Mouse (Mus musculus) adrenal gland, adult 18-20 months (tissue): Measurements from ENCODE around the gene Prnd. TPM values are rescaled to one million over a fixed set of nuclear protein-coding genes. Genes with fewer than 3 reads are reported as not detected.

Experiments used
- DNase-seq, 2 experiments: peaks; one replicate each; pipeline ENCODE4 v3.0.0; 2021 to 2022; ENCODE audit warnings: low spot score in 2 of 2
- long read RNA-seq, 2 experiments: library from polyadenylated mRNA; stranded (forward); transcript quantifications; one replicate each; pipeline ENCODE4 v2.0.0; 2021
- total RNA-seq, 2 experiments: library from RNA; stranded (reverse); gene quantifications; 1 replicate in 1 of 2; 2 replicates in 1 of 2; pipeline ENCODE4 v1.2.3; 2021

The Prnd gene
- total RNA-seq: under 1 TPM in 1 of 2 experiments, not detected in 1; 0.67 TPM
- long read RNA-seq, experiment 1, partial matches to known transcripts: 0 of 1 reads
- long read RNA-seq, experiment 1, other reads (novel, unspliced or antisense): 0 of 1 reads
- long read RNA-seq, experiment 2, partial matches to known transcripts: 1 of 1 reads
- long read RNA-seq, experiment 2, other reads (novel, unspliced or antisense): 0 of 1 reads

DNA sequence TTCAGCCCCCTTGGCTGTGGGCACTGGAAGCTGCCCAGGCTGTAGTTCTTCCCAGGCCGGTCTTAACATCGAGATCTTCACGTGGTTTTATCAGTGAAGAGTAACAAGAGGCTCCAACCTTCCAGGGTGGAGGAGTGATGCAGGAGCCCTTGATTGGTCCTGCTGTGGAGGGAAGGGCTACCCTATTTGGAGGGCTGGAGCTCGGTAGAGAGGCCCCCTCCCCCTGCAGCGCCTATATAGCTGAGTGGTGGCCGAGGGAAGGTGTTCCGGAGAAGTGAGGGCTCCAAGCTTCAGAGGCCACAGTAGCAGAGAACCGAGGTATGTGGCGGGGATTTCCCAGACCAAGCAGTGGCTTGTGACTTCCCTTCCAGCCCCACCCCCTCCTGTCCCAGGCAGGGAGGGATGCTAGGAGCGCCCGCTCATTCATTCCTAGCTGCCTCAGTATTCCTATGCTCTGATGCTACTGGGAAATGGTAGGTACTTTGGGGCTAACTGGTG lies at the start of gene Prnd:
Gene Prnd (plus strand): TSS at position 264 of the 498 bp plus-strand sequence.
- DNase-seq: no peak

DNA sequence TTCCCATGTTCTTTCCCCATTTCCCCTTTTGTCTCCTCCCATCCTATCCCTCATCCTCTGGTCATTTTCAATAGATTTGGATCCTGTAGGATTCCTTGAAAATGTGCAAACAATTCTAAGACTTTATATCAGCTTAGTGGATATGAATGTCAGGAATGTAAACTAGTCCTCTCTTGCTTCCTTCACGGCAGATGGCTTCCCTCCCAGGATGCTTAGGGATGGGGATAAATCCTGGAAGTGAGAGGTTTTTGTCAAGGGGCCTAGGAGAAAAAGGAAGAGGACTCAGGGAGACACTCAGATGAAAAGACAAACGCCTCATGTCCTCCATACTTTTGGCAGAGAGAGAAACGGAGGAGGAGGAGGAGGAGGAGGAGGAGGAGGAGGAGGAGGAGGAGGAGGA lies 48.2 kb upstream of the Prnd start:
- no peak for DNase-seq

DNA sequence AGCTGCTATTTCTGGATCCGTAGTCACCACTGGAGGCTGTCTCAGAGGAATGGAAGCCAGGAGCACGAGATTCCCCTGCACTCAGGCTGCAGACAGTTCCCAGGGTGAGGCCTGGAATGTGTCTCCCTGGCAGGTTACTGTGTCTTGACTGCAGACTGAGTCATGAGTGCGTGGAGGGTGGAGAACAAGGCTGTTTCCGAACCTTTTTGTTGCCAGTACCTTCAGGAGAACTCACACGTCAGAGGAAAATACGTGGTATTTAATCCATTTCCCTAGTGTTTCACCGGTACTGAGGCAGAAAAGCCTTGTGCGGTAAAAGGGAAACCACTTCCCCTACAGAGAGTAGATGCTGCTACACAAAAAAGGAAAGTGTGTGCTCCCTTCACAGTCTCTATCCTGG lies 47.8 kb upstream of the Prnd start:
- no peak for DNase-seq

DNA sequence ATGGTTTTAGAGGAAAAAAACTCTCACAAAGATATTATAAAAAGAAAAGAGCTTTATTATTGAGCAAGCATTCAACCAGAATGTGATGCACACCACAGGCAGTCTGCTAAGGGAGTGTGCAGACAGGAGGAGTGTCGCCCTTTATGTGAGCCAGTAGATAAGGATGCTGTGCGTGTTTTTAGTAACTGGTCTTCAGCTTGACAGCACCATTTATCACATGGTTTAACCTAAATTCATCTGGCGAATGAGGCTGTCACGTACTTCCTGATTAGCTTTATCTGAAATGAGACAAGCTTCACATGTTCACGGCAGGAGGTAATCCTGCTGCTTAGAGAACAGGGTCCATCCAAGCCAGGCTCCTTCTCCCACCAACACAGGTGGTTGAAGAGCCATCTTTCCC lies 45.6 kb upstream of the Prnd start:
- no peak for DNase-seq

DNA sequence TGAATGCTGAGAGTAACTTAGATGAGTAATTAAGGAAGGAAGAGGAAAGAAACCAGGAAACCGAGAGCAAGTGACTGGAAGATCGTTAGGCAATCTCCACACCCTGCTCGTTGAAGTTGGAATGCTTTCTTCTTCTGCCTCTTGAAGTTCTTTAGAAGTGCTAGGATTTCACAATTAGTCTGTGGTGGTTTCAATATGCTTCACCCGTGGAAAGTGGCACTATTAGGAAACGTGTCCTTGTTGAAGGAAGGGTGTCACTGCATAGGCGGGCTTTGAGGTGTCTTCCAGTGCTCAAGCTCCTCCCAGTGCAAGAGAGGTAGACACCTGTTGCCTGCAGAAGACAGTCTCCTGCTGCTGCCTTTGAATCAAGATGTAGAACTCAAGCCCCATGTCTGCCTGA lies 44.9 kb upstream of the Prnd start:
- no peak for DNase-seq

DNA sequence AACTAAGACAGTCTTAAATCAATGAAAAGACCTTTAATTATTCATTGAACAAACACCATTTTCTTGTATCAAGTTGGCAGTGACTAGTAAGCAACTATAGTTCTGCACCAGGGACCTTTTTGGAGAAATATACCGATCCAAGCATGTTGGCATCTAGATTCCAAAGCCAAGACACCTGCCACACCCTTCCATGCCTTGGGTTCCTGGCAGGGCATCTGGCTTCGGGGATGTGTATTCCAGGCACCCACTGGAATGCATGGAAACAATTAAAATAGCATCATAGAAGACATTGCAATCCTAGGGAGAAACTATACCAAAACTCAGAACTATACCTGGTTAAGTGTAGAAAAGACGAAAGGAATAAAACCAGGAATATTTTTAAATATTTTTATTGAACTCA lies 44.4 kb upstream of the Prnd start:
- DNase-seq: no peak

DNA sequence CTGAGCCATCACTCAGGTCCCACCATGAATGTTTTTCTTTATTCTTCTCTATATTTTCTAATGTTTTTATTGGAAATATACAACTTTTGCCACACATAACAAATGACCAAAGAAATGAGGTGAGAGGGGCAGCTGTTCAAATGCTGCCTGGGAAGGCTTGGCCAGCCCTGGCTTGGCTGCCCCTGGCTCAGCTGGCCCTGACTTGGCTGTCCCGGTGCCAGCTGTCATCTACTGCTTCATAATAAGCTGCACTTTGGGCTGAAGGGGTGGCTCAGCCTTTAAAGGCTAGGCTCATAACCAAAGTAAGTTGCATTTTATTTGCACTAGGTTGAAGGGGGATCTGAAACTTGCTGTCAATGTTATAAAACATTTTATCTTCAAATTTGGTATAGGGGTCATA lies 43.8 kb upstream of the Prnd start:
- peak in 1 of 2 experiments; percentile 24 for DNase-seq

DNA sequence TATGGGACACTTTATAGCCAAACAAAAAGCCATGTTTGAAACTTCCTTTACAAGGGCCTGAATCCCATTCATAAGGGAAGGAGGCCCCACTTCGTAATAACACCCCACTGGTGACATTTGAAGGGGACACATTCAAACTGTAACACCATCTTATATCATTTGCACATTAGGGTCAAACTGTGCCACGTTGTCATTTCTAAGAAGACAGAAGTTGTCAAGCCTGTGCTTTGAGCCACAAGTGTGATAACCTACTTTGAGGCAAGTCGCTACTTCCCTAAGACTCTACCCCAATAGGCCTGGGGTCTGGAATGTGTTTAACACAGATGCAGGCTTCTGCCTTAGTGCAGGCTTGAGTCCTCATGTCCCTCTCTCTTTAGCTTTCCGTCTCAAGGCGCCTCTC lies 43.4 kb upstream of the Prnd start:
- DNase-seq: no peak

DNA sequence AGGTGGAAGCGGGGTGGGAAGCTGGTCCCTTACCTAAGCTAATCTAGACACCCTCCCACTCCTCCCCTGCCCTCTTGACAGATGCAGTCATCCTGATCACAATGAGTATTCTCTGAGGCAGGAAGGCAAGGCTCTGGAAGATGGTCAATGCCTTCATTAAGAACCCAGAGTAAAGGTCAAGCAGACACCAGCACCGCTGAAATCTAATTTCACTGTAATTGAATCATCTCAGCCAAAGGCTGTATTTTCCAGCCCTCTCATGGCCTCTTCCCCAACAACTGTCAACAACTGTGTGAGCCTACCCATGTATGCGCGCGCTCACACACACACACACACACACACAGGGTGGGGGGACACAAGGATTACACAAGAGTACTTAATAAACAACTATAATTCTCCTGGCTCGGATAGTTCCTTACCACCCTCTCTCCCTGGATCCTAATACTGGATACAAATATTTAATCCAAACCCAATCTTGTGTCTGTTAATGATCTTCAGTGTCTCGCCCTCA lies 42.3 kb upstream of the Prnd start:
- DNase-seq: no peak

DNA sequence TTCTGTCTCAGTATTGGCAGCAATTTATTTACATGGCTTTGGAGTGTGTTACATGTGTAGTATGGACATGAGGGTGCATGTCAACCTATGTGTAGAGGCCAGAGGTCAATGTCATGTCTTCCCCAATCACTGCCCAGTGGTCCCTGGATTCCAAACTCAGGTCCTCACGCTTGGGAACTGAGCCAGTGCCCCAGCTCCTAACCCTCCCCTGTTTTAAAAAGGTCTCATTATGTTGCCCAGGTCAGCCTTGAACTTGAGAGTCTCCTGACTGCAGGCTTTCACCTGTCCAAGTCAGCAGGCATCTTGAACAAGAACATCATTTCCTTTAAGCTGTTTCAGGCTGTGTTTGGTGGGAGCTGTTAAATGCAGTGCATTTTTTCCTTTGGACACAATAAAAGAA lies 41.8 kb upstream of the Prnd start:
- DNase-seq: no peak

DNA sequence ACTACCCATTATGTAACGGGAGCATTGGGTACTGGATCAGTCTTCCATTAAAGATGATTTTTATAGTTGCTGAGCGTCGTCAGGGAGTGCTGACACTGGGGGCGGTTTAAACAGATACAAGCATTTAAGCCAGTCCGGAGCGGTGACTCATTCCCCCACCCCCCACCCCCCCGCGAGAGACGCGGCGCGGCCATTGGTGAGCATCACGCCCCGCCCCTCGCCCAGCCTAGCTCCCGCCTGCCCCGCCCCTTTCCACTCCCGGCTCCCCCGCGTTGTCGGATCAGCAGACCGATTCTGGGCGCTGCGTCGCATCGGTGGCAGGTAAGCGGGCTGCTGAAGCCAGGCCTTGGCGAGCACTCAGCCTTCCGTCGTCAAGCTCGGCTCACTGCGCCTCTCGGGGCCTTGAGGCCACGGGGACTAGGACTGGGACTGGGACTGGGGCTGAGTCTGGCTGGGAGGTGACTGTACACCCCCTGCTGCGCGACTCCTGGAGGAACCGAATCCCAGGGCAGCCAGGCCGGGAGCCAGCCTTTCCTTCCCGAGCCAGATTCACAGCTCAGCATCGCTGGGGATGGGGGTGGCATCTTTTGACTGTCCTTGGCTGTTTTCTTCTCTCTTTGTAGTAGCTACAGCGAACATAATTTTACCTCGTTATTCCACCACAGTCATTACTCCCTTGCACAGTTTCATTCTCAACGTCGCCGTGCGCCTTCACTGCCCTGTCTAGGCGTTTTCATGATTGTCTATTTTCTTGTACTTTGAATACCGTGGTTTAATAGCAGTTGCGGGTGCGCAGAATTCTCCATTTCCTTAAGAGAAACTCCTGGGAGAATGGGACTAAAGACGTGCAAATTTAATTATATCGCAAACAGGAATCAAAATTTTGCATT lies 40.7 kb upstream of the Prnd start, which contains the start of the genes Prnp and Prn:
Gene Prnp (plus strand): TSS at position 246 of the 890 bp plus-strand sequence.
Gene Prn (plus strand): TSS at position 275 of the 890 bp plus-strand sequence.
- DNase-seq: peak; percentile 92 to 93

DNA sequence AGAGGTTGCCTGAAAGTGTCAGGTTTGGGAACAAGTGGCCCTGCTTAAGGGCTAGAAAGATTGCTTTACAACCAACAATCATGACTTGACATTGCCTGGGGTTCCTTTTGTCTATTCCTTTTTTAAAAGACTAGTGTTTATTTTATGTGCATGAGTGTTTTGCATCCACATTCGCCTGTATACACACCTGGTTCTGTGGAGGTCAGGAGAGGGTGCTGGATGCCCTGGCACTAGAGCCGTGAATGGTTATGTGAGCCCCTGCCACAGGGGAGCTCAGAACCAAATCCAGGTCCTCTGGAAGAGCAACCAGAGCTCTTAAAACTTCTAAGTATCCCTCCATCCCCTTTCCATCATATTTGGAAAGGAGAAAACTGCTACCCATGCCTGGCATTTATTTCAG lies 39.8 kb upstream of the Prnd start:
- DNase-seq: no peak

DNA sequence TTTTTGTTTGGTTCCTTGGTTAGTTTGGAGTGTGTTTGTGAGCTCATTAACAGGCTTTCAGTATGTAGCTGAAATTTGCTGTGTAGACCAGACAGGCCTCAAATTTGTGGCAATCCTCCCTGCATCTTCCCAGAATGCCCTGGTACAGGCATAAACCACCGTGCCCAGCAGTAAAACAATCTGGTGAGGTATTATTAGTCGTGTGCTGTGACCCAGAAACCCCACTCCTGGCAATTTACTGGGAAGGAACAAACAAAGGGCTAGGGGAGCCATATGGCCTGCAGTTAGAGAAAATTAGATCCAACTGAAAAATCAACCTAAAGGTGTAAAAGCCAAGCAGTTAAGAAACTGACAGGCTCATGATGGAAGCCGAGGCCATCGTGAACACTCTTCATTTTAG lies 39.3 kb upstream of the Prnd start:
- DNase-seq: no peak

DNA sequence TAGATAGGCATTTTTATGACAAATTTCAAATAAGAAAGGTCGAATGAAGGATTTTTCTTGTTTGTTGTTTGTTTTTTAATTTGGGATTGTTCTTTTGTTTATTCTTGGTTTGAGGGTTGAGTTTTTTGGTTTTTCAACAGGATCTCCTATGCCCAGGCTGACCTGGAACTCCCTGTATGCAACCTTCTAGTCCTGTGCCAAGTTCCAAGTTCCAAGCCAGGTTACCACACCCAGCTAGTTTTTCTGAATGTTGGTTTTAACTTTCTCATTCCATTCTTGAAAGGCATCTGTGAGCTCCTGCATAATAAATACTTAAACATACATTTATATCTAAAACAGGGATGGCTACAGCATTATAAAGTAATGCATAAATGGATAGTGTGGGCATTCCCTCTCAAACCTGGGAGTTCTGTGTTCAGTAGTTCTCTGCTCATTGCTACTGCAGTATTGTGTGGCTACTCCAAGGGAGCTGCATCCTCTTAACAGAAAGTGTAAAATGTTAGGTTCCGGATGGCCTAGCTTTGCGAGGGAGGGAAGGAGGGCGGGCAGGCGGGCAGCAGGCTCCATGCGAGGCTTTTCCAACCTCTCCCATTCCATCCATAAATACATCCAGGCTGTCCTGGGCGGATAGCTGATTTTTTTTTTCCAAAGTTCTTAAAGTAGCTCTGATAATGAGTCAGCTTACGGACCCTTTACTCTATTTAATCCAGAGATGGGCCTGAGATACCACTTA lies 38.0 kb upstream of the Prnd start:
- no peak for DNase-seq

DNA sequence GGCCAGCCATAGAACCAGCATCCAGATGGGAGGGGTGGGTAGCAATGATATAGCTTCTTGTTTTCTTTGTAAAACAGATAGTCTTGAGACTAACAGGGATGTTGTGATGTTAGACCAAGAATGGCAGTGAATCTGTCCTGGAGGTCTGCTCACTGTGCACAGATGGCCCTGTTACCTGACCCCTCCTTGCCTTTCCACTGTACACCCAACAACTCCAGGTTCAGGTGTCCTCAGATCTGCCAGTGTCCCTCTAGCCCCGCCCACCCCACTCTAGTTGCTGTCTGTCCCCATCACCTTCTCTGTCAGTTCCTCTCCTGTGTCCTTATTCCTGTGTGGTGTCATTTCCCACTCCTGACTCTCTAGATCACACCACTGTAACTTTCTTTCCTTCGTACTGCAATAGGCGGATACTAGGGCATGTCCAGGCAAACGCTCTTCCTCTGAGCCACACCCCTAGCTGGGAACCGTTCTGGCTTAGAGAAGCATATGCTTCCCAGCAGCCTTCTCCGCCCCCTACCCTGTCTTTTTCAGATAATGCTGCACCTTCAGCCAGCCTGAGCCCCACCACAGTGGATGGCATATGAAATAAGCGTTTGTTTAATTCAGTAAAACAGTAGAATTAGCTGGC lies 18.3 kb upstream of the Prnd start:
- no peak for DNase-seq

DNA sequence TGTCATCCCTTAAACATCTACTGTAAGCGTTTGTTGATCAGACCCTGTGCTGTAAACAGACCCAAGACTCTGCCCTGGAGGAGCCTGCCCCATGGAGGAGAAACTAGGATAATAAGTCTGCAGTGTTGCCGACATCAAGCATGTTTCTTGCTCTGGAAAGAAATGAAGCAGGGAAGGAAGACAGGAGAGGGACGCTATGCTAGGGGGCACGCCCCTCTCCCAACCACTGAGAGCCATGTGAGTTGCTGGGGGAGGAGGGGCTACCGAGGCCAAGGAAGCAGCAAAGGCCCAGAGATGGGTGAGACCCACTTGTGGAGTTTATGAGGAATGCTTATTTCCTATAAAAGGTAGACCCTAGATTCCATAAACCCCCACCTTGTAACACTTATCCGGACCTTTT lies 17.6 kb upstream of the Prnd start:
- no peak for DNase-seq

DNA sequence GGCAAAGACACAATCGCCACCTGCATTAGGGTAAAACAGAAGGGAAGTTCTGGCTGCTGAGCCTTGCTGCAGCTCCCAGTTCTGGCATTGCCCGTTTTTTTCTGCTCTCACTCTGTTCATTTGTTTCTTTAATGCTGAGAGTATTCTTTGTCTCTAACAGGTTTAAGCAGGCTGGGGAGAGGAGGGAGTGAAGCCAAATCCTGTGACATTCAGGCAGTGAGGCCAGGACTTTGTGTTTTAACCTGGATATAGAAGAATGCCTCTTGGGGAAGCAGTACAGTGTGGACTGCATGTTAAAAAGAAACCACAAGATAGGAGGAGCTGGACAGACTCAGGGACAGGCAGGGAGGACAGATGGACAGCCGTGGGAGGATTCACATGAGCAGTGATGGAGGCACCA lies 17.1 kb upstream of the Prnd start:
- no peak for DNase-seq

DNA sequence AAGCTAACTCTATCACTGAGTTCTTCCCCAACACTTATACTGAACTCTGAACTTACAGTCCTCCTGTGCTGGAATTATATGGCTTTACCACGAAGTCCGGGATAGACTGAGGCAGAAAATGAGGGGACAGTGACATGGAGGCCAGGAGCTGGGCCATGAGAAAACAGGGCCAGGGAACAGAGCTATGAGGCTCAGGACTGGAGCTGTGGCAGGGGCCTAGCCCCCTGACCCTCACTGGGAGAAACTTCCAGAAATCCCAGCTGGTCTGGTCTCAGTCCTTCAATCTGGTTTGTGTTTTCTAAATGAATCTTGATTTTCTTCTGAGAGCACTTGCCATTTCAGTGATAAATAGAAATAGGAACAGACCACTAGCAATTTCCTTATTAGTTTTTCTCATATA lies 16.4 kb upstream of the Prnd start:
- DNase-seq: no peak

DNA sequence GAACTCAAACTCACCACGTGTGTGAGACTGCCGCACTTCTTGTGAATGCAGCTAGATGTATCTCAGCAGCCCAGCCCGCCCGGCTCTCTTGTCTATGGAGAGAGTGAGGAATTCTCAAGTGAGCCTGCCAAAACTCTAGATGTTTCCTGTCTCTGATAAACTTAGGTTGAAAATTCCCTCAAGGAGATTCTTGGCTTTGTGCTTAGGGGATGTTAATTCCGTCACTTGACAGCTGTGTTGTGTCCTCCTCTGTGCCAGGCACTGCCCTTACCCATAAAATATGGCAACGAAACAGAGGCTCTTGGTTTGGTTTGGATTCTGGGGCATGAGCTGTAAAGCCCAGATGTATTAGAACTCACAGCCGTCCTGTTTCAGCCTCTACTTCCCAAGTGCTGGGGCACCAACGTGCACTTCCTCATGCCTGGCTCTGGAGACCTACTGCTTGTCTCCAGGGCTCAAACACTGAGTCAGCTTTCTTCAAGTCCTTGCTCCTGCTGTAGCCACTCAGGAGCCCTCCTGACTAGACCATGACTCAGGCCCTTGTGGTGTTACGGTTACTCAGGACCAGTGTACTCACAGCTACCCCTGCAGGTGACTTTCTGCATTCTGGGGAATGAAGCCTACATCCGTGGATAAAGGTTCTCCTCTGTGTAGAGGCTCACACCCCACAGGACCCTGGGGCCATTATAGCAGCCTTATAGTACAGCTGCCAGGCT lies 15.1 kb upstream of the Prnd start:
- peak; percentile 18 to 25 for DNase-seq

DNA sequence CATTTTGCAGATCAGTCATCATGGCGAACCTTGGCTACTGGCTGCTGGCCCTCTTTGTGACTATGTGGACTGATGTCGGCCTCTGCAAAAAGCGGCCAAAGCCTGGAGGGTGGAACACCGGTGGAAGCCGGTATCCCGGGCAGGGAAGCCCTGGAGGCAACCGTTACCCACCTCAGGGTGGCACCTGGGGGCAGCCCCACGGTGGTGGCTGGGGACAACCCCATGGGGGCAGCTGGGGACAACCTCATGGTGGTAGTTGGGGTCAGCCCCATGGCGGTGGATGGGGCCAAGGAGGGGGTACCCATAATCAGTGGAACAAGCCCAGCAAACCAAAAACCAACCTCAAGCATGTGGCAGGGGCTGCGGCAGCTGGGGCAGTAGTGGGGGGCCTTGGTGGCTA lies 14.3 kb upstream of the Prnd start:
- no peak for DNase-seq
